Mouse (Mus musculus): ENCODE results near the gene Msx2.

DNA sequence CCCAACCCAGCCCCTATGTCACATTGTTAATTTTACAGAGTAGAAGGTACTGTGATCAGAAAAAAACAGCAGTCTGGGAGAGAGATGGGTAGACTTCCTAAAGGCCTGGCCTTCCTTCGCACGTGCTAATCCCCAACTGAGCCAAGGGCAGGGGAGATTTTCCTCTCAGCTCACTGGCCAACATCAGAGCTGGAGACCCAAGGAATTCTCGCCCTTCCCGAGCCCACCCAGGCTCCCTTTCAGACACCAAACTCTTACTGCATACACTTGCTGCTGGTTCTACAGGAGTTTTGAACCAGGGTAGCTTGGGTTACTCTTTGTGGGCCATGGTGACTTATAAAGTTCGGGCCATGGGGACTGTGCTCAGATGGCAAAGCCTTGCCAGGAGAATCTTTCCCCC, 3.1 kb downstream of the Msx2 start:
- TF ChIP-seq CTCF (conservative IDR thresholded peaks at IDR 0.05; ENCODE audit: insufficient read depth, insufficient read length, low read depth, low read length) (no peak), POLR2A (IDR thresholded peaks at IDR 0.05; ENCODE audit: low read depth, low read length) (no peak)

All from kidney, adult 2 months (tissue).